Mouse (Mus musculus) megakaryocyte, embryonic 14.5 days (primary cell): Measurements from ENCODE around the gene 4933424G06Rik.

Experiments
- FLI1 ChIP-seq: IDR thresholded peaks from 2 replicates; pipeline ENCODE4 v1.6.1; 2012; ENCODE audit warnings: low read length, inconsistent platforms, mixed read lengths
- GATA1 ChIP-seq: IDR thresholded peaks from 3 replicates; pipeline ENCODE4 v1.6.1; 2012; ENCODE audit warnings: mixed read lengths, low read length, inconsistent platforms, borderline replicate concordance

GRCm38 (mm10) chr1:36761568-36761967 lies 51.6 kb downstream of the 4933424G06Rik start, which contains the start of gene Zap70:
- TF ChIP-seq GATA1 (no peak), FLI1 (no peak)
